Mouse (Mus musculus) kidney, adult 2 months (tissue): ENCODE results near the gene Lrrc2.

ENCODE experiments used
- CTCF ChIP-seq: fragments of 200-500 bp; conservative IDR thresholded peaks from 2 replicates; pipeline ENCODE4 v1.5.1; 2011; ENCODE audit warnings: low read depth, mild to moderate bottlenecking, control low read depth, low read length, moderate library complexity, mixed read lengths; ENCODE audit not compliant: insufficient read depth, insufficient read length
- POLR2A ChIP-seq: fragments of 200-500 bp; IDR thresholded peaks from one replicate; pipeline ENCODE4 v1.6.1; 2011; ENCODE audit warnings: low read depth, low read length, control low read depth

- TF ChIP-seq CTCF (no peak), POLR2A (no peak)
These were observed 32.8 kb downstream of the Lrrc2 start for GRCm38 (mm10) chr9:110984096-110984495.
